Mouse (Mus musculus) liver, embryonic 11.5 days (tissue): ENCODE results near the gene Cd68. TPM values are rescaled to one million over a fixed set of nuclear protein-coding genes. Genes with fewer than 3 reads are reported as not detected.
"Not testable (repeated sequence)": the region's sequence is repeated elsewhere in the genome, so short reads cannot be mapped to it uniquely, and the experiment has no call there.

Source experiments
- ATAC-seq: fragments of 200-750 bp; cut with Nextera tagmentation; replicated peaks from 2 replicates; pipeline ENCODE4 v1.8.0; 2017; ENCODE audit warnings: moderate number of reproducible peaks, mild to moderate bottlenecking, moderate TSS enrichment, moderate library complexity; ENCODE audit not compliant: low FRiP score
- DNase-seq: peaks from one replicate; pipeline ENCODE4 v3.0.0-alpha.2; 2017; ENCODE audit warnings: low spot score
- H3K27ac ChIP-seq: fragments of 300-500 bp; sonication (generic); 2 replicates; pipeline ENCODE4 v1.5.1; 2014; ENCODE audit warnings: mild to moderate bottlenecking, low read depth, low read length, control low read depth
- H3K27me3 ChIP-seq: fragments of 300-500 bp; sonication (generic); replicated peaks from 2 replicates; pipeline ENCODE4 v1.6.1; 2014; ENCODE audit warnings: low read length, mixed read lengths; ENCODE audit not compliant: control insufficient read depth, insufficient read depth
- H3K36me3 ChIP-seq: fragments of 300-500 bp; sonication (generic); 2 replicates; pipeline ENCODE4 v1.6.1; 2014; ENCODE audit warnings: mild to moderate bottlenecking, low read length, moderate library complexity, mixed read lengths; ENCODE audit not compliant: control insufficient read depth, insufficient read depth
- H3K4me1 ChIP-seq: fragments of 300-500 bp; sonication (generic); replicated peaks from 2 replicates; pipeline ENCODE4 v1.6.1; 2014; ENCODE audit warnings: low read length, mixed read lengths; ENCODE audit not compliant: control insufficient read depth, insufficient read depth
- H3K4me2 ChIP-seq: fragments of 300-500 bp; sonication (generic); 2 replicates; pipeline ENCODE4 v1.6.1; 2014; ENCODE audit warnings: mild to moderate bottlenecking, control low read depth, moderate library complexity
- H3K4me3 ChIP-seq: fragments of 300-500 bp; sonication (generic); 2 replicates; pipeline ENCODE4 v1.5.1; 2014; ENCODE audit warnings: low read depth, low read length, control low read depth
- H3K9ac ChIP-seq: fragments of 300-500 bp; sonication (generic); 2 replicates; pipeline ENCODE4 v1.6.1; 2014; ENCODE audit warnings: low read depth, low read length, control low read depth
- H3K9me3 ChIP-seq: fragments of 300-500 bp; sonication (generic); 2 replicates; pipeline ENCODE4 v1.6.1; 2016; ENCODE audit warnings: low read length, inconsistent platforms, mixed read lengths; ENCODE audit not compliant: control insufficient read depth
- WGBS: fragments of 180-500 bp; shearing (Covaris S2); extraction: QIAGEN DNeasy Blood & Tissue Kit; methylation state at CpG from one replicate; pipeline ENCODE4 v1.1.7; 2014; 5-methylcytosine and 5-hydroxymethylcytosine counted together
- microRNA counts: library from miRNA; unstranded; fragments of <30 nt; microRNA quantifications from one replicate; lab custom pipeline; 2015
- microRNA-seq: library from miRNA; unstranded; fragments of <30 nt; microRNA quantifications from one replicate; pipeline ENCODE4, GENCODE M21; 2017; ENCODE audit warnings: borderline number of aligned reads
- polyA plus RNA-seq: library from polyadenylated mRNA; unstranded; fragments of >200 nt; fragmentation: Nextera tagmentation; extraction: Ambion mirVana; gene quantifications from 2 replicates; pipeline ENCODE4 v1.2.1, GENCODE M21; 2014

The Cd68 gene
- polyA plus RNA-seq, 1 experiment from 2014 or later = 21.0 TPM

GRCm38 (mm10) chr11:69617805-69618204 lies 48.1 kb downstream of the Cd68 start, which contains the start of gene Shbg:
Gene Shbg (minus strand): TSS chr11:69617905.
- DNase-seq = no peak
- Histone ChIP-seq H3K27ac (peak within 1 kb of the TSS; percentile 54), H3K27me3 (no peaks in the 10 kb centered on the region), H3K4me3 (peak within 1 kb of the TSS; percentile 11), H3K9me3 (no peaks in the 10 kb centered on the region), H3K4me2 (peak within 1 kb of the TSS; percentile 51), H3K36me3 (no peaks in the 10 kb centered on the region), H3K9ac (peak within 1 kb of the TSS; percentile 50), H3K4me1 (peaks cover 30% of the 10 kb centered on the region)
- 45% methylated on average over 5 of the region's 5 CpGs for WGBS
- no peak; the same call in 1 of the 2 replicates for ATAC-seq

- DNase-seq (no peak), ATAC-seq (no peak)
- no peaks in the 10 kb centered on the region for H3K36me3 ChIP-seq
- H3K27me3 ChIP-seq = no peaks in the 10 kb centered on the region
- peaks cover 30% of the 10 kb centered on the region for H3K4me1 ChIP-seq
- H3K4me2 ChIP-seq = peak overlapping the region; percentile 51
- H3K9ac ChIP-seq = no peak overlapping the region
- WGBS = 48% methylated on average over 10 of the region's 10 CpGs
- H3K27ac ChIP-seq = no peak overlapping the region
- peak overlapping the region; percentile 11 for H3K4me3 ChIP-seq
- no peaks in the 10 kb centered on the region for H3K9me3 ChIP-seq
These were observed 49.2 kb downstream of the Cd68 start for GRCm38 (mm10) chr11:69616781-69617180.

- not testable (repeated sequence) for H3K36me3 ChIP-seq, H3K27ac ChIP-seq, H3K27me3 ChIP-seq, H3K9ac ChIP-seq, ATAC-seq, H3K9me3 ChIP-seq, DNase-seq
- Histone ChIP-seq H3K4me3 (peak overlapping the region; percentile 43), H3K4me1 (peaks cover 27% of the 10 kb centered on the region), H3K4me2 (peak overlapping the region; percentile 83)
- WGBS = 49% methylated on average over 11 of the region's 11 CpGs
These were observed 51.7 kb downstream of the Cd68 start for GRCm38 (mm10) chr11:69614257-69614588.

MicroRNAs within 50 kb of the gene (microRNA counts, 519-probe panel; counts per million panel counts)
- microRNA mmu-miR-1934 (lab: Ali Mortazavi, UCI) (not detected), microRNA mmu-miR-467f (lab: Ali Mortazavi, UCI) (3,073 counts per million, percentile 12 among the panel's probes with 10 or more counts)

Small RNAs within 50 kb of the gene (microRNA-seq; reads per million reads assigned to microRNA genes)
- gene Mir1934 (14.8 reads per million, percentile 27 among the genes with 10 or more reads in this experiment), gene Mir467f (not detected)

Other genes starting within 250 kb of the Cd68 start
- 0.14 and 0.52 TPM in 2 replicates for gene Dnah2, start 117.0 kb downstream of the Cd68 start, polyA plus RNA-seq
- 1.8 and 2.4 TPM in 2 replicates for gene Efnb3, start 105.9 kb downstream of the Cd68 start, polyA plus RNA-seq
- gene Wrap53, start 85.9 kb downstream of the Cd68 start, polyA plus RNA-seq = 33.7 and 39.3 TPM in 2 replicates
- gene Trp53, start 85.8 kb downstream of the Cd68 start, polyA plus RNA-seq = 196 and 198 TPM in 2 replicates
- gene Atp1b2, start 60.2 kb downstream of the Cd68 start, polyA plus RNA-seq = 76.2 and 79.5 TPM in 2 replicates
- 42.9 and 43.8 TPM in 2 replicates for gene Shbg, start 48.2 kb downstream of the Cd68 start, polyA plus RNA-seq
- 16.7 and 18.0 TPM in 2 replicates for gene Sat2, start 44.1 kb downstream of the Cd68 start, polyA plus RNA-seq
- gene Fxr2, start 33.2 kb downstream of the Cd68 start, polyA plus RNA-seq = 22.8 and 26.2 TPM in 2 replicates
- gene Sox15, start 10.8 kb downstream of the Cd68 start, polyA plus RNA-seq = not detected in 2 replicates
- 20.7 and 24.0 TPM in 2 replicates for gene Mpdu1, start 3.5 kb downstream of the Cd68 start, polyA plus RNA-seq
- 755 and 757 TPM in 2 replicates for gene Eif4a1, start 6.3 kb upstream of the Cd68 start, polyA plus RNA-seq
- gene Senp3, start 15.9 kb upstream of the Cd68 start, polyA plus RNA-seq = 75.4 and 79.1 TPM in 2 replicates
- gene Tnfsf13, start 19.6 kb upstream of the Cd68 start, polyA plus RNA-seq = 0.37 TPM in 1 of 2 replicates, not detected in the other
- gene Tnfsf12, start 29.7 kb upstream of the Cd68 start, polyA plus RNA-seq = 4.5 and 6.0 TPM in 2 replicates
- gene Tnfsfm13, start 29.9 kb upstream of the Cd68 start, polyA plus RNA-seq = 1.7 and 2.6 TPM in 2 replicates
- 46.1 and 48.9 TPM in 2 replicates for gene Polr2a, start 92.5 kb upstream of the Cd68 start, polyA plus RNA-seq
- not detected in 2 replicates for gene Slc35g3, start 95.8 kb upstream of the Cd68 start, polyA plus RNA-seq
- gene Zbtb4, start 99.8 kb upstream of the Cd68 start, polyA plus RNA-seq = 0.90 and 1.0 TPM in 2 replicates
- 1.3 and 1.4 TPM in 2 replicates for gene Chrnb1, start 129.8 kb upstream of the Cd68 start, polyA plus RNA-seq
- 1.2 TPM in 2 replicates for gene Fgf11, start 135.7 kb upstream of the Cd68 start, polyA plus RNA-seq
- gene Tmem102, start 139.5 kb upstream of the Cd68 start, polyA plus RNA-seq = 0.96 and 1.2 TPM in 2 replicates
- gene Gm39566, start 149.1 kb upstream of the Cd68 start, polyA plus RNA-seq = not detected in 2 replicates
- not detected in 2 replicates for gene Spem2, start 152.3 kb upstream of the Cd68 start, polyA plus RNA-seq
- gene Spem1, start 156.0 kb upstream of the Cd68 start, polyA plus RNA-seq = not detected in 2 replicates
- gene Nlgn2, start 171.6 kb upstream of the Cd68 start, polyA plus RNA-seq = 2.8 and 3.4 TPM in 2 replicates
- 336 and 370 TPM in 2 replicates for gene Tmem256, start 172.4 kb upstream of the Cd68 start, polyA plus RNA-seq
- 63.5 and 70.1 TPM in 2 replicates for gene Plscr3, start 180.2 kb upstream of the Cd68 start, polyA plus RNA-seq
- gene Tnk1, start 192.6 kb upstream of the Cd68 start, polyA plus RNA-seq = 0.57 and 0.62 TPM in 2 replicates
- gene Tmem95, start 211.9 kb upstream of the Cd68 start, polyA plus RNA-seq = not detected in 2 replicates
- 2.3 and 3.6 TPM in 2 replicates for gene Kctd11, start 215.3 kb upstream of the Cd68 start, polyA plus RNA-seq
- 8.6 and 8.7 TPM in 2 replicates for gene Acap1, start 229.4 kb upstream of the Cd68 start, polyA plus RNA-seq
- gene 2810408A11Rik, start 234.8 kb upstream of the Cd68 start, polyA plus RNA-seq = 3.2 and 4.0 TPM in 2 replicates
- 9.5 and 10.5 TPM in 2 replicates for gene Neurl4, start 234.9 kb upstream of the Cd68 start, polyA plus RNA-seq
- gene Gps2, start 247.7 kb upstream of the Cd68 start, polyA plus RNA-seq = 121 and 130 TPM in 2 replicates